Mouse (Mus musculus) brain, adult 2 months (tissue): ENCODE measurements around the gene Sspn.

Experiments used
- DNase-seq: peaks from one replicate; pipeline ENCODE4 v3.0.0; 2011; ENCODE audit warnings: low read depth, low spot score

The Sspn gene

GRCm38 (mm10) chr6:145931341-145931740 is at the start of gene Sspn:
Sspn (plus strand) TSS chr6:145931641.
- no peak for DNase-seq

- DNase-seq = no peak
Observed at GRCm38 (mm10) chr6:145883010-145883409, 48.4 kb upstream of the Sspn start.

GRCm38 (mm10) chr6:145883668-145884067 is 47.8 kb upstream of the Sspn start:
- DNase-seq = no peak

GRCm38 (mm10) chr6:145885069-145885468 is 46.4 kb upstream of the Sspn start:
- no peak for DNase-seq

- DNase-seq = no peak
Observed at GRCm38 (mm10) chr6:145886277-145886676, 45.2 kb upstream of the Sspn start.

- DNase-seq = no peak
Observed at GRCm38 (mm10) chr6:145887719-145888118, 43.7 kb upstream of the Sspn start.

GRCm38 (mm10) chr6:145891951-145892350 is 39.5 kb upstream of the Sspn start:
- no peak for DNase-seq

GRCm38 (mm10) chr6:145892381-145893265 is 38.8 kb upstream of the Sspn start:
- DNase-seq = no peak

GRCm38 (mm10) chr6:145893366-145894021 is 37.9 kb upstream of the Sspn start:
- DNase-seq = no peak

- DNase-seq = no peak
Observed at GRCm38 (mm10) chr6:145894669-145895342, 36.6 kb upstream of the Sspn start.

- no peak for DNase-seq
Observed at GRCm38 (mm10) chr6:145904169-145904568, 27.3 kb upstream of the Sspn start.

- DNase-seq = no peak
Observed at GRCm38 (mm10) chr6:145904616-145905015, 26.8 kb upstream of the Sspn start.

- DNase-seq = no peak
Observed at GRCm38 (mm10) chr6:145906096-145906890, 25.1 kb upstream of the Sspn start.

- DNase-seq = no peak
Observed at GRCm38 (mm10) chr6:145909943-145910342, 21.5 kb upstream of the Sspn start.

- peak; percentile 58 for DNase-seq
Observed at GRCm38 (mm10) chr6:145910469-145911426, 20.7 kb upstream of the Sspn start.

- peak; percentile 8 for DNase-seq
Observed at GRCm38 (mm10) chr6:145912232-145912631, 19.2 kb upstream of the Sspn start.

GRCm38 (mm10) chr6:145915435-145915834 is 16.0 kb upstream of the Sspn start:
- no peak for DNase-seq

GRCm38 (mm10) chr6:145916401-145916800 is 15.0 kb upstream of the Sspn start:
- DNase-seq = peak; percentile 32

- no peak for DNase-seq
Observed at GRCm38 (mm10) chr6:145918236-145918635, 13.2 kb upstream of the Sspn start.

GRCm38 (mm10) chr6:145923594-145923993 is 7.8 kb upstream of the Sspn start:
- peak; percentile 63 for DNase-seq
